Mouse (Mus musculus) left cerebral cortex, postnatal 10 days (tissue): ENCODE data around the gene Sh3pxd2a. TPM values are rescaled to one million over a fixed set of nuclear protein-coding genes. Genes with fewer than 3 reads are reported as not detected.
A peak's percentile ranks its signal among the peaks of the same experiment; 100 is the strongest.

ENCODE experiments used
- DNase-seq, 2 experiments: peaks; one replicate each; pipeline ENCODE4 v3.0.0; 2021 to 2022; ENCODE audit warnings: low spot score in 2 of 2, mixed read lengths in 1 of 2; ENCODE audit errors: extremely low spot score in 1 of 2
- intact Hi-C: fragments of 180-260 bp; cut with DNase I; formaldehyde crosslinking; loops from one replicate; pipeline ENCODE4 v1.15.1; 2025
- total RNA-seq, 2 experiments: library from RNA; stranded (reverse); gene quantifications; 2 replicates each; pipeline ENCODE4 v1.2.3; 2021

Gene Sh3pxd2a
- total RNA-seq, 2 experiments from 2014 or later = 22.8 to 23.4 TPM

- intact Hi-C loops = no loop called here
- peak in 1 of 2 experiments; percentile 65 for DNase-seq
Measured at GRCm38 (mm10) chr19:47313387-47314075, 150.7 kb downstream of the Sh3pxd2a start.

GRCm38 (mm10) chr19:47311162-47311561 lies 153.0 kb downstream of the Sh3pxd2a start:
- intact Hi-C loops = no loop called here
- DNase-seq = no peak

GRCm38 (mm10) chr19:47309824-47310223 lies 154.4 kb downstream of the Sh3pxd2a start:
- no peak for DNase-seq
- intact Hi-C loops = no loop called here

GRCm38 (mm10) chr19:47306917-47307315 lies 157.3 kb downstream of the Sh3pxd2a start:
- intact Hi-C loops = no loop called here
- no peak for DNase-seq

- DNase-seq = no peak
- intact Hi-C loops = no loop called here
Measured at GRCm38 (mm10) chr19:47306128-47306916, 157.9 kb downstream of the Sh3pxd2a start.

GRCm38 (mm10) chr19:47305401-47305800 lies 158.8 kb downstream of the Sh3pxd2a start:
- no peak for DNase-seq
- intact Hi-C loops = no loop called here

- intact Hi-C loops = no loop called here
- no peak for DNase-seq
Measured at GRCm38 (mm10) chr19:47304170-47304745, 159.9 kb downstream of the Sh3pxd2a start.

GRCm38 (mm10) chr19:47303128-47303527 lies 161.1 kb downstream of the Sh3pxd2a start:
- intact Hi-C loops = no loop called here
- DNase-seq = peak in 1 of 2 experiments; percentile 62

GRCm38 (mm10) chr19:47302191-47302852 lies 161.9 kb downstream of the Sh3pxd2a start:
- intact Hi-C loops = no loop called here
- no peak for DNase-seq

- peak in 1 of 2 experiments; percentile 55 for DNase-seq
Measured at GRCm38 (mm10) chr19:47301303-47302190, 162.7 kb downstream of the Sh3pxd2a start.

GRCm38 (mm10) chr19:47298100-47298499 lies 166.1 kb downstream of the Sh3pxd2a start:
- intact Hi-C loops = no loop called here
- DNase-seq = no peak

More at GRCm38 (mm10) chr19:47301303-47302190, 162.7 kb downstream of the Sh3pxd2a start:
- intact Hi-C loops = no loop called here

GRCm38 (mm10) chr19:47292451-47292951 lies 171.7 kb downstream of the Sh3pxd2a start:
- DNase-seq = peak; percentile 21 to 85
- intact Hi-C loops = no loop called here

- intact Hi-C loops = no loop called here
- no peak for DNase-seq
Measured at GRCm38 (mm10) chr19:47291307-47292080, 172.7 kb downstream of the Sh3pxd2a start.

- DNase-seq = no peak
- intact Hi-C loops = no loop called here
Measured at GRCm38 (mm10) chr19:47286886-47287450, 177.2 kb downstream of the Sh3pxd2a start.

GRCm38 (mm10) chr19:47285581-47285980 lies 178.6 kb downstream of the Sh3pxd2a start:
- intact Hi-C loops = no loop called here
- no peak for DNase-seq

- intact Hi-C loops = no loop called here
- DNase-seq = no peak
Measured at GRCm38 (mm10) chr19:47282688-47283215, 181.4 kb downstream of the Sh3pxd2a start.

- no peak for DNase-seq
- intact Hi-C loops = no loop called here
Measured at GRCm38 (mm10) chr19:47282050-47282454, 182.1 kb downstream of the Sh3pxd2a start.
